Mouse (Mus musculus): ENCODE results near the gene Bpifb2.

Bpifb2 gene

DNA sequence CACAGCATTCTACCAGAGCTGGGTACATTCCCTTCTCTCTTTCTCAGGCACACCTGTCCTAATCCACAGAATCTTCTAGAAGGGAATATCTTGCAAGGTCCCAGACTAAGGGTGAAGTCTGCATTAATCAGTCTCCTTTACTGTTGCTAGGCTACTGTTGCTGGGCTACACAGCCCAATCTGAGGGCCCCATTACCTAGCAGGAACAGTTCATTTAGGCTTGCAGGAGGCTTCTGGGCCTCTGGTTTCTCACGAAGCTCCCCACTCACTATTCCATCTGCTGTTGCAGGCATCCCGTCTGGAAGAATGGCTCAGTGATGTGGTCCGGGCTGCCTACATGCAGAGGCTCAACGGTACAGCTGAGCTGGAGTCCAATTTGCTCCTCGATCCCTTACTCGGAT is 56.3 kb downstream of the Bpifb2 start:
- no peak for DNase-seq (ENCODE audit: low spot score in 2 of 2)

DNA sequence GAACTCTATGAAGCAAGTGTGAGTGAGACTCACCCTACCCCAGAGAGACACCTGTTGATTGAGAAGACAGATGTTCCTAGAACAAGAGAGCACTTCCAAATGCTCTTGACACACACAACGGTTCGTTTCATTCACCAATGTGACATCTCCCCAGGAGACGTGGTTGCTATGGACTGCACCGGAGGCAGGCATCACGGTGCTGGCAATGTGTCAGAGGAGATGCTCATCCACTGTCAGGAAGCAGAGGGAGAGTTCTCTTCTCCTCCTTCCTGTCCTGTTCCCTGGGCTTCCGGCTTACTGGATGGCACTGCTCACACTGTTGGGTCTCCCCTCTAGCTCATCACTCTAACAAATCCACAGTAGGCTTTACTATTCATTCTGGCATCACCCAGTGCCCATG is 58.5 kb downstream of the Bpifb2 start:
- no peak for DNase-seq (ENCODE audit: low spot score in 2 of 2)

DNA sequence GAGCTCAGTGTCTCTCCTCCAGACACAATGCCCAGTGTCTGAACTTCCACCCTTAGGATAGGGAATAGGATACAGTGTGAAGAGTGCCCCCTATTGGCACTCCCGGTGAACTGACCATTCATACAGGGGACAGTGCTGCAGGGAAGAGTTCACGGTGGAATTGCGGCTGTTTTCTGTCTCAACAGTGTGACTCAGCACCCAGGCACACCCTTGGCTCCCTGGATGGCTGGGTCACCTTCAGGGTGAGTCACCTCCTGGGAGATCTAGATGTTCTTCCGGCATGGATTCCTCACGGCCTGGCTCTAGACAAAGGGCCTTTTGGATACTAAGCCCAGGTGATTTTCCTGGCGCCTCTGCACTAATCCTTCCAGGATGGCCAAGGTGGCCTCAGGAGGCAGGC is 60.5 kb downstream of the Bpifb2 start:
- DNase-seq (ENCODE audit: low spot score in 2 of 2): no peak

DNA sequence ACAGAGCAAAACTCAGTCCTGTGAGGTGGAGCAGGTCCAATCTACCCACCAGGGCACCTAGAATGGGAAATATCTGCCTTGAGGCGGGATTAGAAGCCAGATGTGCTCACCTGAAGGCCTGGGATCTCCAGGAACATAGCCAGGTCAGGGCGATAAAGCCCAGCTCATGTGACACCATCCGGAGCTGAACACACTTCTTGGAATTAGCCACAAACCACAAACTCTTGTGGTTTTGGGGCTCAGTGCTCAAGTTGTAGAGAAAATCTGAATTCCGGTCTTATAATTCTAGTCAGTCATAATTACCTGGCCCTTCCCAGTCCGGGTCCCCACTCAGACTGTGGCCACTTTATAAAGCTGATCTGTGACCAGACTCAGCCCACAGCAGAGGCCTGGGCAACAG is 63.0 kb downstream of the Bpifb2 start, which contains the start of gene Bpifb4:
Gene Bpifb4, plus strand, starts transcription at position 370 of the 400 bp plus-strand sequence.
- DNase-seq (ENCODE audit: low spot score in 2 of 2): no peak

DNA sequence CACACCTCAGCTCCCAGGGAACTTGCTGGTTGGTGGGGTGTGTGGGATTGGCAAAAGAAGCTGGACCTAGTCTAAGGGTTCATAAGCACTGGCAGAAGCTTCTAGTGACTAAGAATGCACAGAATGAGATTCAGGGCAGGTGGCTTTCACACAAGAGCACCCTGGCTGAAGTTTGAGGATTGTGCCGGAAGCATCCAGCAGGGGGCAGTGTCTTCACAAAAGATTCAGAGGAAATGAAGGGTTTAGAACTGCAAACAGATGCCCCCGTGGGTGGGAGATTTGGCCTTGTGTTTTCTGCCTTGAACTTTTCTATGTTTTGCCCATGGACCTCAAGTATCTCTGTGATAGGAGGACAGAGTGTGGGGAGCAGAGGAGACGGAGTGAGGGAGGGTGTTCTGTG is 68.7 kb downstream of the Bpifb2 start:
- peak; percentile 6 to 30 for DNase-seq (ENCODE audit: low spot score in 2 of 2)

DNA sequence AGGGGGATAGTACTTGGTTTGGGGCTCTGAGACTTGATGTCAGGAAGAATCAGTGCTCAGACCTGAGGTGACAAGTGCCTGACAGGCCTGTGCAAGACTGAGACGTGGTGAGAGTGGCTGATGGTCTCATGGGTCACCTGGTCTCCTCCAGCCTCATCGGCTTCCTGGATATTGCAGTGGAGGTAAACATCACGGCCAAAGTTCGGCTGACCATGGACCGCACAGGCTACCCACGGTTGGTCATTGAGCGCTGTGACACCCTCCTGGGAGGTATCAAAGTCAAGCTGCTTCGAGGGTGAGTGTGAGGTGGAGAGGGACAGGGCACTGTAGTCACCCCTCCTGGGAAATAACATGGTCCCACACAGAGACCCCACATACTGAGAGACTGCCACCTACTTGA is 69.7 kb downstream of the Bpifb2 start:
- no peak for DNase-seq (ENCODE audit: low spot score in 2 of 2)
